Mouse (Mus musculus): ENCODE data around the gene Irf2bpl. TPM values are rescaled to one million over a fixed set of nuclear protein-coding genes. Genes with fewer than 3 reads are reported as not detected.

The Irf2bpl gene
- total and polyA plus RNA-seq, 3 experiments, result 6.9 to 8.0 TPM; not detected in 1

GRCm38 (mm10) chr12:86930934-86931729, 46.5 kb upstream of the Irf2bpl start:
- Histone ChIP-seq H3K27me3 (ENCODE audit: control insufficient read depth in 1 of 2, insufficient read depth in 2 of 2, low read length in 2 of 2) (peaks cover 0 to 2% of the 10 kb centered on the region in 2 experiments; a peak in 3 of 4 replicates), H3K4me1 (ENCODE audit: control insufficient read depth in 1 of 2, insufficient read depth in 2 of 2, low read length in 2 of 2) (peaks cover 0 to 5% of the 10 kb centered on the region in 2 experiments; a peak in 1 of 4 replicates), H3K9ac (ENCODE audit: control insufficient read depth, low read depth, low read length, poor library complexity, severe bottlenecking) (no peak overlapping the region), H3K36me3 (ENCODE audit: control insufficient read depth in 1 of 2, insufficient read depth in 2 of 2, low read length in 2 of 2) (peaks cover 0 to 2% of the 10 kb centered on the region in 2 experiments; a peak in 2 of 4 replicates), H3K79me2 (ENCODE audit: control insufficient read depth, insufficient read depth, low read length, poor library complexity) (no peaks in the 10 kb centered on the region), H3K9me3 (replicated peaks; ENCODE audit: insufficient read depth, low read length) (no peaks in the 10 kb centered on the region), H3K4me3 (ENCODE audit: control insufficient read depth in 1 of 2, insufficient read depth in 1 of 2, low read depth in 2 of 2, low read length in 2 of 2) (no peak overlapping the region), H3K27ac (ENCODE audit: control insufficient read depth, low read depth, low read length) (no peak overlapping the region)
- TF ChIP-seq ZKSCAN1 (IDR thresholded peaks at IDR 0.05; ENCODE audit: low read depth, low read length) (no peak), CHD2 (IDR thresholded peaks at IDR 0.05; ENCODE audit: low read length) (no peak), POLR2AphosphoS2 (IDR thresholded peaks at IDR 0.05; ENCODE audit: low read length) (no peak)
- DNase-seq (ENCODE audit: low read depth, low spot score), result no peak

- peak; percentile 78 for DNase-seq (ENCODE audit: low read depth, low spot score)
- Histone ChIP-seq H3K9ac (ENCODE audit: control insufficient read depth, low read depth, low read length, poor library complexity, severe bottlenecking) (no peak overlapping the region), H3K27me3 (ENCODE audit: control insufficient read depth in 1 of 2, insufficient read depth in 2 of 2, low read length in 2 of 2) (peaks cover 0 to 3% of the 10 kb centered on the region in 2 experiments; a peak in 1 of 4 replicates), H3K79me2 (ENCODE audit: control insufficient read depth, insufficient read depth, low read length, poor library complexity) (no peaks in the 10 kb centered on the region), H3K4me3 (ENCODE audit: control insufficient read depth in 1 of 2, insufficient read depth in 1 of 2, low read depth in 2 of 2, low read length in 2 of 2) (no peak overlapping the region), H3K9me3 (replicated peaks; ENCODE audit: insufficient read depth, low read length) (no peaks in the 10 kb centered on the region), H3K27ac (ENCODE audit: control insufficient read depth, low read depth, low read length) (no peak overlapping the region), H3K4me1 (ENCODE audit: control insufficient read depth in 1 of 2, insufficient read depth in 2 of 2, low read length in 2 of 2) (no peaks in the 10 kb centered on the region), H3K36me3 (ENCODE audit: control insufficient read depth in 1 of 2, insufficient read depth in 2 of 2, low read length in 2 of 2) (no peaks in the 10 kb centered on the region)
- peak; percentile 99 for TF ChIP-seq SMC3 (IDR thresholded peaks at IDR 0.05; ENCODE audit: low read depth, low read length)
- TF ChIP-seq JUND (IDR thresholded peaks at IDR 0.05; ENCODE audit: low read depth, low read length), result no peak
- peak; percentile 99 for TF ChIP-seq ZC3H11A (IDR thresholded peaks at IDR 0.05; ENCODE audit: low read depth, low read length)
- TF ChIP-seq TBP (IDR thresholded peaks at IDR 0.05; ENCODE audit: low read depth, low read length), result no peak
- peak; percentile 98 for TF ChIP-seq RAD21 (IDR thresholded peaks at IDR 0.05; ENCODE audit: low read depth, low read length)
- peak; percentile 86 to 100 (median 86) for TF ChIP-seq CTCF (IDR thresholded peaks at IDR 0.05 in 2 of 3, conservative IDR thresholded peaks at IDR 0.05 in 1 of 3; ENCODE audit: control insufficient read depth in 1 of 3, insufficient read depth in 1 of 3, low read depth in 2 of 3, low read length in 3 of 3, poor library complexity in 1 of 3, severe bottlenecking in 1 of 3)
These were observed 39.2 kb upstream of the Irf2bpl start for GRCm38 (mm10) chr12:86923837-86924236.

- no peak overlapping the region for H3K9ac ChIP-seq (ENCODE audit: control insufficient read depth, low read depth, low read length, poor library complexity, severe bottlenecking)
- TF ChIP-seq NELFE (IDR thresholded peaks at IDR 0.05; ENCODE audit: low read depth, low read length) (no peak), USF1 (IDR thresholded peaks at IDR 0.05; ENCODE audit: low read depth, low read length) (no peak), JUND (IDR thresholded peaks at IDR 0.05; ENCODE audit: low read depth, low read length) (no peak), MAX (IDR thresholded peaks at IDR 0.05; ENCODE audit: low read length) (no peak), TCF12 (IDR thresholded peaks at IDR 0.05; ENCODE audit: low read depth, low read length) (no peak)
- no peaks in the 10 kb centered on the region for H3K79me2 ChIP-seq (ENCODE audit: control insufficient read depth, insufficient read depth, low read length, poor library complexity)
- H3K36me3 ChIP-seq (ENCODE audit: control insufficient read depth in 1 of 2, insufficient read depth in 2 of 2, low read length in 2 of 2), result no peaks in the 10 kb centered on the region
- H3K27me3 ChIP-seq (ENCODE audit: control insufficient read depth in 1 of 2, insufficient read depth in 2 of 2, low read length in 2 of 2), result peaks cover 1 to 5% of the 10 kb centered on the region in 2 experiments
- no peak for DNase-seq (ENCODE audit: low read depth, low spot score)
- no peaks in the 10 kb centered on the region for H3K9me3 ChIP-seq (replicated peaks; ENCODE audit: insufficient read depth, low read length)
- H3K4me1 ChIP-seq (ENCODE audit: control insufficient read depth in 1 of 2, insufficient read depth in 2 of 2, low read length in 2 of 2), result no peaks in the 10 kb centered on the region
- no peak overlapping the region for H3K27ac ChIP-seq (ENCODE audit: control insufficient read depth, low read depth, low read length)
- H3K4me3 ChIP-seq (ENCODE audit: control insufficient read depth in 1 of 2, insufficient read depth in 1 of 2, low read depth in 2 of 2, low read length in 2 of 2), result no peak overlapping the region
These were observed 34.6 kb upstream of the Irf2bpl start for GRCm38 (mm10) chr12:86918983-86919722.

Measured in MEL (cell line).